Mouse (Mus musculus): ENCODE data around the gene Pkm. TPM values are rescaled to one million over a fixed set of nuclear protein-coding genes. Genes with fewer than 3 reads are reported as not detected.

The Pkm gene
- 904 and 1,415 TPM in 2 replicates for polyA plus RNA-seq (2012)

DNA sequence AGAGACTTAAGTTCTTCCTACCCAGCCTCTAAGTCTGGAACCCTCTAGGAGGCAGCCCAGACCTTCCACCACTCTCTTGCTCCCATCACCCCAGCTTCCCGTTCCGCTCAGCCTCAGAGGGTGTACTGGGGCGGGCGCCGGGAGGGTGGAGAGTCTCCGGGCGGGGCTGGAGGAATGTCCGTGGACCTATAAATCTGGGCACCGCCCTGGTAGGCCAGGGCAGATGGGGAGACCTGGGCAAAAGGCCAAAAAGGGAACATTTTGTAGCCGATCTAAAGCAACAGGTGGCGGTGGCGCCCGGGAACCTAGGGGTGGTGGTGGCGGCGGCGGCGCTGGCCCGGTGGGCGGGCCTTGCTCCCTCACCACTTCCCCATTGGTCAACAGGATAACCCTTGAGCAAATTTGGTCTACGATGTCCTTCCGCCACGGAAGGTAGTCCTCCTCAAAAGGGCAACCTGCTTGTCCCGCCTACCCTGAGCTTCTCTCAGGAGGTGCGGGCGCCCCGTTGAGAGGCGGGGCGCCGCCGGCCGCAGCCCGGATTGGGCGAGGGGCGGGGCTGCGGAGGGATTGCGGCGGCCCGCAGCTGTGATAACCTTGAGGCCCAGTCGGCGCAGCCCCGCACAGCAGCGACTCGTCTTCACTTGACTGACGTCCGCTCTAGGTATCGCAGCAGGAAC lies at the start of gene Pkm:
Gene Pkm, plus strand, starts transcription at position 411 of the 677 bp plus-strand sequence.
- no peak for TF ChIP-seq GATA1 (IDR thresholded peaks at IDR 0.05; ENCODE audit: low read length)

DNA sequence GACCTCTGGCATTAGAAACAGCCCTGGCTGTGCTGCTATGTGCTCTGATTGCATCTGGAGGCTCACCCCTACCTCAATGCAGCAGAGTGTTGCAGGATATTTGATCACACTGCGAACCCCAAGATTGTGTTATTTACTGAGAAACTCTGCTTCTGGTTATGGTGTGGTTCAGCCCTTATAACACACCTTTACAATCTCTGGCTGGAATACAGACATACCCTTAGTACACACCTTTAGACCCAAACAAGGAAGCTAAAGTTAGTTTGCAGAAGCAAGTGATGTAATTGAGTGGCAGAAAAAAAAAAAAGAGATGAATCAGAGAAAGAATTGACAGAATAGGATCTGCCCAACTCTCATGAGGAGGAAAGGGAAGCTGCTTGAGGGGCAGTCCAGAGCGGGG lies 45.2 kb upstream of the Pkm start:
- no peak for TF ChIP-seq GATA1 (IDR thresholded peaks at IDR 0.05; ENCODE audit: low read length)

DNA sequence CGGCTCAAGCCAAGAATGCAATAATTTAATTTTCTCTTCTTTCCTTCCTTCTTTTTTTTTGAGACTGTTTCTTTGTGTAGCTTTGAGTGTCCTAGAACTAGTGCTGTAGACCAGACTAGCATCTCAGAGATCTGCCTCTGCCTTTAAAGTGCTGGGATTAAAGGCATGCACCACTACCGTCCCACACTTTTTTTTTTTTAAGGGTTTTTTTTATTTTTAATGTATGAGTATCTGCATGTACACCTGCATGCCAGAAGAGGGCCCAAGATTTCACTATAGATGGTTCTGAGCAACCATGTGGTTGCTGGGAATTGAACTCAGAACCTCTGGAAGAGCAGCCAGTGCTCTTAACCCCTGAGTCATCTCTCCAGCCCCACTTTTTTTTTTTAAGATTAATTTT lies 40.4 kb upstream of the Pkm start:
- TF ChIP-seq GATA1 (IDR thresholded peaks at IDR 0.05; ENCODE audit: low read length), result no peak

DNA sequence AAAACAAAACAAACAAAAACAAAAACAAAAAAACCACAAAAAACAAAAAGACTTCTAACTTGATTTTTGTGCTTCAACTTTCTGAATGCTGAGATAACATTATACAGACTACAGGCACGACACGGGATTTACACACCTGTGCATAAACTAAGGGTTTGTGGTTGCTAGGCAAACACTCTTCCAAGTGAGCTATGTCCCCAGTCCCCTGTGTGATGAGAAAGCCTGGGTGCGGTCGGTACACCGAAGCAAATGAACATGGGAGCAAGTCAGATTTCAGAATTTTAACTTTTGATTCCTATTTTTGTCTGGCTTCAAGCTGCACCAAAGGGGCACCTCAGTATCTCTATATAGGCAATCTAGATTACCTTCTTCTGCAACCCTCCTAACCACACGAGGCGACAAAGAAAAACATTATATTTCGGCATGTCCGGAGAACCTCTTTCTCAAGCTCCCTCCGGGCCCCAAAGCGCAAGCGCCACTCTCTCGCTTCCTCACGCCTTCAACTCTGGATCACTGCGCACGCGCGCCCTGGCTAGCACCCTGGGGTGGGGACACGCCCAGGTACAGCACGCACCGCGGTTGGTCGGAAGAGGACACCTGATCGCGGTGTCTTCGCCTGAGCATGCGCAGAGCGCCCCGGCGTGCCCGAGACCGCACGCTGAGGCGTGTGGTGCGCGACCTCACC lies 39.4 kb upstream of the Pkm start, which contains the start of gene Parp6:
Gene Parp6, plus strand, starts transcription at position 663 of the 685 bp plus-strand sequence.
- no peak for TF ChIP-seq GATA1 (IDR thresholded peaks at IDR 0.05; ENCODE audit: low read length)

DNA sequence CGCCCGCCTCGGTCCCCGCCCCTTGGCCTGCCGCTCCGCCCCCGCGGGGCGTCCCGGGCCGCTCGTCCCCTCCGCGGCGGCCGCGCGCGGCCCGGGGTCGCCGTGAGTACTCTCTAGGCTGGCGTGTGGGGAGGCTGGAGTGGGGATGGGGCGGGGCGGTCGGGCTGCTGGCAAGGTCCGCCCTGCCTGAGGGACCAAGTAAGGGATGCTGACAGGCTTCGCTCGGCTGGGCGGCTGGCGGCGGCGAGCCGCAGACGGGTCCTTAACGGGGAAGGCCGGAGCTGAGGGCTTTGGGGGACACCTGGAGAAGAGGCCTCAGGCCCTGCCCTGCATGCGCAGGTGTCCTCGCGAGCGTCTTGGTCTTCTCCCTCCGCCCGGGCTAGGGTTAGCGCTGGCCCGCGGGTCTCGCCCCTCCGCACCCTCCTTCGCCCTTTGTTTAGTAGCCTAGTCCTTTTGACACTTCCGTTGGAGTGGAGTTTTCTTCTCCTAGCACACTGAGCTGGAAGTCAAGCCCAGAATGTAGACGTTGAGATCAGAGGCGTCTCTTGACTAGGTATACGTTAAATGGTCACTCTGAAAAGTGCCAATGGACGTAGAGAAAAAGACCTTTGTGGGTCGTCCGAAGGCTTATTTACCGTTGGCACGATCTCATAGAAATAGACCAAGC lies 38.7 kb upstream of the Pkm start:
- TF ChIP-seq GATA1 (IDR thresholded peaks at IDR 0.05; ENCODE audit: low read length), result no peak

DNA sequence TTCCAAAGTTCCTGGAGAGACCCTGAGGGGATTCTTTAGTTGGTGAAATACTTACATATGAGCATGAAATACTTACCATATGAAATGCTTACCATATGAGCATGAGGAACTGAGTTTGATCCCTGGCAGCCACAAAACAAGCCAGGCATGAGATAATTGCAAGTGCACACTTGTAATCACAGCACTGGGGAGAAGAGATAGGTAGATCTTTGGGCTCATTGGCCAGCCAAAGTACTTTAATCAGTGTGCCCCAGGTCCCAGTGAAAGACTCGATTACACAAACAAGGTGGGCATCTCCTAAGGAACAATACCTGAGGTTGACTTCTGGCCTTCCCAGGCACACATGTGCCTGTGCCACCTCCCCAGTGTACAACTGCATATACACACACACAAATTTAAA lies 17.8 kb upstream of the Pkm start:
- TF ChIP-seq GATA1 (IDR thresholded peaks at IDR 0.05; ENCODE audit: low read length), result peak; percentile 79

DNA sequence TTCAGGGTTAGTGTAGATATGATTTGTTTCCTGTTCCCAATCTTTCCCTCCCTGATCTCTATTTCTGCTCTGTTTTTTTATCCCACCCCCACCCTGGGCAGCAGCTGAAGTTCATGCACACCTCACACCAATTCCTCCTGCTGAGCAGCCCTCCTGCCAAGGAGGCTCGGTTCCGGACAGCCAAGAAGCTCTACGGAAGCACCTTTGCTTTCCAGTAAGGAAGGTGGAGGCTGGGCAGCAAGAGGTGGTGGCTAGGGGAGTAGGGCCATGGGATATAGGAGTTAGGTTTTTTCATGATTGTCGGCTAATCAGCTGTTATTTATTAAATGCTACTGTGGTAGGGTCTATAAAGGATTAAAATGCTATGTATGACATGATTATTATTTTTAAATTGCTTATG lies 16.2 kb upstream of the Pkm start:
- no peak for TF ChIP-seq GATA1 (IDR thresholded peaks at IDR 0.05; ENCODE audit: low read length)

DNA sequence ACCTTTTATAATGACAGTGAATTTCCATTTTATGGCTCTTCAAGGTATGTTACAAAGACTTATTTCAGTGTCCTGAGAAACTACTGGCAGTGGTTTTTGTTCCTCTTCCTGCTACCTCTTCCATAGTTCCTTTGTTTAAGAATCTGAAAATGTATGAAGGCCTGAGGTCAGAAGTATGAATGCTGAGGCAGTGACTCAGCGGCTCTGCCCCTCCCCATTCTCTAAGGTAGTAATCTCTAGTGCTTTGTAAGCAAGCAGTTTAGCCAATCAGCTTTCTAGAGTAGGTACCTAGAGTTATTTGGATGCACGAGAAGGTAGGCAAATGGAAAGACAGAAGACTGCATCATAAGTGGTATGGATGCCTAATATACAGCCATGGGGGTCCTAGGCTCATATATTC lies 14.8 kb upstream of the Pkm start:
- no peak for TF ChIP-seq GATA1 (IDR thresholded peaks at IDR 0.05; ENCODE audit: low read length)

DNA sequence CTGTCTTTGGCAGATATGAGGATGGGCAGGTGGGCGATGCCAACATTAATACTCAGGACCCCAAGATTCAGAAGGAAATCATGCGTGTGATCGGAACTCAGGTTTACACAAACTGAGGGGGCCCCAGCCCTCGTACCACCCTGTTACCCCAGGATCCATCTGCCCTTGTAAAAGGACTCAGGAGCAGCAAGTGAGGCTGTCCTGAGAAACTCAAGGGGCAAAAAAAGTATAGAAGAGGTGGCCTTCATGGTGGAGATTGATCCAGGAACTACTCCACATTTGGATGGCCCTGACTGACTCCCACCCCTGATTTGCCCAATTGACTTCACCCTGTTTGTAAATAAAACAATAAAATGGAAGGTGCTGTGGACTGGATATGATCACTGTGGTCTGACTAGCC lies 6.3 kb upstream of the Pkm start:
- TF ChIP-seq GATA1 (IDR thresholded peaks at IDR 0.05; ENCODE audit: low read length), result no peak

DNA sequence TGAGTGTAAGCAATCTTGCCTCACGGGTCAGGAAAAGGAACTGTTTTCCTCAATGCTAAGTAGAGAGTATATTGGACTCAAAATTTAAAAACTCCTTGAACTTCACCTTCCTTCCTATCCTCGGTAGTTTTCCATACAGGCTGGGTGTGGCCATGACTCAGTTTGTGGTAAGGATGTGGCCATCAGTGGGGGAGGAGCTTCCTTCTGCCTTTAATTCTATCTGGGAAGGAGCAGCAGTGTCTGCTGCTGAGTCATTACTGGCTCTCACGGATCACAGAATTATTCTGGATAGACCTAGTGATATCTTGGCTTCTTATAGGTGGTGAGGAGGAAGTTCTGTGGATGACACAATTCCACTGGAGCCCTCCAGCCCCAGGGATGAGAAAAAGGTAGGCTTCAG lies 2.8 kb upstream of the Pkm start:
- no peak for TF ChIP-seq GATA1 (IDR thresholded peaks at IDR 0.05; ENCODE audit: low read length)

DNA sequence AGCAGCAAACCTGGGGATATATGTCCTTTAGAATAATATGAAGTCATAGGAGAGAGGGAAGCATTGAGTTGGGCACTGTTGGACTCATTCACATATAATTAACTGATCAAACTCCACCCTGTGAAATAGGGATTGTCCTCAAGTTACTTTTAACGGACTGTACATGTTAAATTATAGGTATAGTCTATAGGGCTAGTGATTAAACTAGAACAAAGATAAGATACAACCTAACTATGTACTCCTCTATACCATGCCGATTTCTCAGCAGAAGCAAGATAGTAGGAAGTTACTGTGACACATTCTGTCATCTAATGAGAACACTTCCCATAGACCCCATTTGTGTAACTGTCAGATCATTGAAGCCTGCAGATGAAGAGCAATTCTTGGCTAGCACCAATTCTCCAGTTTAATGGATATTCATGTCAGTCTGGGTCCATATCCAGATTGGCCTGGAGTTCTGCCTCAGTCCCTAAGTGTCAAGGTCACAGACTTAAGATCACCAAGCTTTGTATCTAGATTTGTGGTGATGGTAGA lies 1.7 kb upstream of the Pkm start:
- TF ChIP-seq GATA1 (IDR thresholded peaks at IDR 0.05; ENCODE audit: low read length), result no peak

DNA sequence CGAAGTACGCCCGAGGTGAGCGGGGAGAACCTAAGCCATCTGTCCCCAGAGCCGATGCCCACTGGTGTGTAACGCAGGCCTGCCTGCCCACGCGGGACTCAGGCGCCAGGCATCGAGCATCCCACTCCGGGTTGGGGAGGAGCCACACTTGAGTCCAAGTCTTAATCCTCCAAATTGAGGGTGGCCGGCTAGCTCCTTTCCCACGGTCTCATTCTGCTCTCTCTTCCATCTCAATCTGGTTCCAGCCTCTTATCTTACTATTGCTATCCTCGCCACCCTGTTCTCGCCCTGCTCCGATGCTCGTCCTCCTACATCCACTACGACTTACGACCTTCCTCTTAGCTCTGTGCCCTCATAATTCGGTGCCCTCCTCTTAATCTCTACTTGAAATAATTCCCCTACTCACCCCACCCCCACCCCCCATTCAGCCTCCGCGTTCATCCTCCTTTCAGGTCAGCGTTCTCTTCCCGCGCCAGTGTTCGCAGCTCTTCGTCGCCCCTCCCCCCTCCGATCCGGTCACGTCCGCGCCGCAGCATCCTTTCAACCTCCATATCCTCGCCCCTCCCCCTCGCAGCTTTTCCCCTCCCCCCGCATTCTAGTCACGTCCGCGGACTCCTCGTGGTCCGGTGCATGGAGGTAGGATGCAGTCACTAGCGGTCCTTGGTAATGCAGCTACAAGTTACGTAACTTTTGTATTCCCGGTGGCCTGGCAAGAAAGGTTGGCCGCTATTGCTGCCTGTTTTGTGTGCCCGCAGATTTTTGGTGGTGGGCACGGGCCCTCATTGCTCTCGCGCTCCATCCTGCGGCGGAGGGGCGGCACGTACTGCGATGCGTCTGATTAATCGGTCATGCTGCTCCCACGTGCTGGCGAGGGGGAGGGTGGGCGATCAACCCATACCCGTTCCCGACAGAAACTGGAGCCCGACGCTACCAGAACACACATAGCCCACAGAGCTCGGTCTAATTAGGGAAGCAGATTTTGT lies 758 bp downstream of the Pkm start:
- TF ChIP-seq GATA1 (IDR thresholded peaks at IDR 0.05; ENCODE audit: low read length), result no peak

DNA sequence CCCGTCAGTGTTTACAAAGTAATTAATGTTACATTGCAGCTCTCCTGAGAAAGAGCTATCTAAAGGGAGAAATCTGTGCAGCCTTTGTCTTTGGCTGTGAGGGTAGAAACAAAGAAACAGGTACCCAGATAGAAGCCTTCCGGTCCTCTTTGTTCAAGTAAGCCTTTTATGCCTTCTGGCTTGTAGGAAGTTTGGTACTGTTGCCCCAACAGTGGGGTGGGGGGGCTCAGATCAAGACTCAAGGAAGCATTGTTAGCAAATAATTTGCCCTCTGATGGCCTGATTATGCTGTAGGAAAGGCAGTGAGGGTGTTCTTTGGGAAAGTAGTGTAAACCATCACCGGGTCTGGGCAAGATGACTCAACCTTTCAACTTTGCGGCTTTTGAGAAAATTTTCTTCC lies 2.0 kb downstream of the Pkm start:
- no peak for TF ChIP-seq GATA1 (IDR thresholded peaks at IDR 0.05; ENCODE audit: low read length)

DNA sequence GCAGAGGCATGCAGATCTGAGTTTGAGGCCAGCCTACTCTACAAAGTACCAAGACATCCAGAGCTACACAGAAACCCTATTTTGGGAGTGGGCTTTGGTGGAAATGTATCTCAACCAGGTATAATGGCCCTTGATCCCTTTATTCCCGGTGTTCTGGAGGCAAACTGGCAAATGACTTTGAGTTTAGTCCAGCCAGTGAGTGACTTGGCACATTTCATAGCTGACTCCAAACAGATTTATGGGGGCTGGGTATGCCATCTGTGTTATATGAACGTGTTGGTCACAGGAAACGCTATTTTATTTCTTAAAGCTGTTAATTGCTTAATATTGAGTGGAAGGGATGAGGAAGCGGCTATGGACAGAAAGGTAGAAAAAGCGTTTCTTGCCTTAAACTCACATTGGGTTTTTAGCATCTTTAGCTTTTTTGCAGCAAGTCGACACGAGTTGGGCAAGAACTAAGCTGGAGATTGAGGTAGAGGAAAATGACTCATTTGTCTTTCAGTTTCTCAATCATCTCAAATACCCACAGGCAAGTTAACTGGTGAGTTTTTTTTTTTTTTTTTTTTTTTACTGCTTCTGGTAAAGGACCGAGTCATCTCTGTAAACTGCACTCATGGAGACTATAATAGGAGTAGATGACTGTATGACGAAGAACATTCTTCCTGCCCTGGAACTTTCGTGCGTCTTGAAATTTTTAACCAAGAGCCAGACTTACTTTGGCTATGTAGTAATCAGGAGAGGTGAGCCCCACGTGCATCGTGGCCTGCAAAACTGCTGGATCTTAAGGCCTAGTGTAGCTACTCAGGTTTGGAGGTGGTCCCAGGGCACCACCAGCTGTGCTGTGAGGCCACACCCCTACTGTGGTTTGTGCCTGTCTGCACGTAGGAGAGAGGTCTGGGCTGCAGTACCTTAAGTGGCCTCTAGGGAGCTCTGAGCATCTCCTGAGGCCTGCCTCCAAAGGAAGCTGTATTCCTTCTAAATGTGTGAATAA lies 3.2 kb downstream of the Pkm start:
- no peak for TF ChIP-seq GATA1 (IDR thresholded peaks at IDR 0.05; ENCODE audit: low read length)
